Mouse (Mus musculus): ENCODE data around the gene Iffo2.

GRCm38 (mm10) chr4:139545791-139546190, 15.4 kb downstream of the Iffo2 start:
- TF ChIP-seq CTCF (IDR thresholded peaks at IDR 0.05; ENCODE audit: extremely low read depth, insufficient read length, insufficient replicate concordance, low read depth, low read length), result no peak
- TF ChIP-seq POLR2A (IDR thresholded peaks at IDR 0.05; ENCODE audit: low read depth, low read length), result no peak

Data from small intestine, adult 2 months (tissue).